Mouse (Mus musculus): Measurements from ENCODE around the gene Gtf2ird2. TPM values are rescaled to one million over a fixed set of nuclear protein-coding genes. Genes with fewer than 3 reads are reported as not detected.
A peak's percentile ranks its signal among the peaks of the same experiment; 100 is the strongest.

The Gtf2ird2 gene
- total and polyA plus RNA-seq, 3 experiments: 3.6 to 4.6 TPM; not detected in 1

DNA sequence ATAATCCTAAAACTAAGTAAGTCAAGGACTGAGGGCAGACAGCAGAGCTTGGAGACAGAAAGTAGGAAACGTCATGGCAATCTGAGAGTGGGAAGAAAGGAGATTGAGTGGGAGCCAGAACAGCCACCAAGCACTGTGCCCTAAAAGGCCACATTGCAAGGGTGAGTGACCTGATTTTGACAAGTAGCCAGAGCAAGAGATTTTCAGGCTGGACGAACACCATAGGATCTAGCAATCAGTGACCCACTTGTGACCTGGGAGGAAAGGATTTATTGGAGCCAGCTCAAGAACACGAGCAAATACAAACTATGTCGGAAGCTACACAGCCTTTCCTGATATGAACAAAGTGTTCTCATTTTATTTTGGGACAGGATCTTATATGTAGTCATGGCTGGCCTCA, 1.1 kb upstream of the Gtf2ird2 start:
- H3K27ac ChIP-seq (ENCODE audit: control insufficient read depth, low read depth, low read length): no peak overlapping the region
- H3K4me1 ChIP-seq (ENCODE audit: control insufficient read depth in 1 of 2, insufficient read depth in 2 of 2, low read length in 2 of 2): peaks cover 2 to 15% of the 10 kb centered on the region in 2 experiments; a peak in 2 of 4 replicates
- H3K79me2 ChIP-seq (ENCODE audit: control insufficient read depth, insufficient read depth, low read length, poor library complexity): peaks cover 9% of the 10 kb centered on the region
- peak overlapping the region in 1 of 2 experiments; percentile 72; a peak in 2 of 4 replicates for H3K4me3 ChIP-seq (ENCODE audit: control insufficient read depth in 1 of 2, insufficient read depth in 1 of 2, low read depth in 2 of 2, low read length in 2 of 2)
- TF ChIP-seq CHD1 (IDR thresholded peaks at IDR 0.05; ENCODE audit: low read depth, low read length) (no peak), KAT2A (conservative IDR thresholded peaks at IDR 0.05; ENCODE audit: low read depth, low read length) (no peak), TCF12 (IDR thresholded peaks at IDR 0.05; ENCODE audit: low read depth, low read length) (no peak), ETS1 (IDR thresholded peaks at IDR 0.05; ENCODE audit: low read depth, low read length) (no peak), MEF2A (IDR thresholded peaks at IDR 0.05; ENCODE audit: extremely low read depth, insufficient replicate concordance, low read depth, low read length, poor library complexity, severe bottlenecking) (no peak), MAX (IDR thresholded peaks at IDR 0.05; ENCODE audit: low read length) (no peak), TAL1 (IDR thresholded peaks at IDR 0.05; ENCODE audit: low read length) (no peak)
- no peaks in the 10 kb centered on the region for H3K27me3 ChIP-seq (ENCODE audit: control insufficient read depth in 1 of 2, insufficient read depth in 2 of 2, low read length in 2 of 2)
- peak overlapping the region; percentile 97 for H3K9ac ChIP-seq (ENCODE audit: control insufficient read depth, low read depth, low read length, poor library complexity, severe bottlenecking)
- peaks cover 0 to 12% of the 10 kb centered on the region in 2 experiments; a peak in 2 of 4 replicates for H3K36me3 ChIP-seq (ENCODE audit: control insufficient read depth in 1 of 2, insufficient read depth in 2 of 2, low read length in 2 of 2)
- H3K9me3 ChIP-seq (replicated peaks; ENCODE audit: insufficient read depth, low read length): no peaks in the 10 kb centered on the region
- DNase-seq (ENCODE audit: low read depth, low spot score): peak; percentile 27

DNA sequence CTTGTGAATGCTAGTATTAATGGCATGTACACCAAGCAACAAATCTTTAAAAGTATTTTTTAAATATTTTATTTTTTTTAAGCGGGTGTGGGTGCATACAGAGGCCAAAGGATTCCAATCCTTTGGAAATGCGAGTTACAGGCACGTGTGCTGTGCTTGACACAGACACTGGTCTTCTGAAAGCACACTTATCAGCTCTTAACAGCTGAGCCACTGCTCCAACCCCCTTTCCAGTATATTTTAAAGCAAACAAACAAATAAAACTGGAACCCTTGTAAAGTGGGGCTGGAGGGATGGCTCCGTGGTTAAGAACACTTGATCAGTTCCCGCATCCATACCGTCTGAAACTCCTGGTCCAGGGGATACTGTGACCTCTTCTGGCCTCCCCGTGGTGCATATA, 657 bp upstream of the Gtf2ird2 start:
- Histone ChIP-seq H3K36me3 (ENCODE audit: control insufficient read depth in 1 of 2, insufficient read depth in 2 of 2, low read length in 2 of 2) (peaks cover 0 to 12% of the 10 kb centered on the region in 2 experiments; a peak in 2 of 4 replicates), H3K27ac (ENCODE audit: control insufficient read depth, low read depth, low read length) (peak overlapping the region; percentile 83), H3K79me2 (ENCODE audit: control insufficient read depth, insufficient read depth, low read length, poor library complexity) (peaks cover 9% of the 10 kb centered on the region), H3K9ac (ENCODE audit: control insufficient read depth, low read depth, low read length, poor library complexity, severe bottlenecking) (peak overlapping the region; percentile 97), H3K9me3 (replicated peaks; ENCODE audit: insufficient read depth, low read length) (no peaks in the 10 kb centered on the region), H3K4me3 (ENCODE audit: control insufficient read depth in 1 of 2, insufficient read depth in 1 of 2, low read depth in 2 of 2, low read length in 2 of 2) (peak overlapping the region; percentile 72 to 82), H3K4me1 (ENCODE audit: control insufficient read depth in 1 of 2, insufficient read depth in 2 of 2, low read length in 2 of 2) (peaks cover 2 to 15% of the 10 kb centered on the region in 2 experiments; a peak in 2 of 4 replicates), H3K27me3 (ENCODE audit: control insufficient read depth in 1 of 2, insufficient read depth in 2 of 2, low read length in 2 of 2) (no peaks in the 10 kb centered on the region)
- peak; percentile 64 for DNase-seq (ENCODE audit: low read depth, low spot score)
- TF ChIP-seq SMC3 (IDR thresholded peaks at IDR 0.05; ENCODE audit: low read depth, low read length) (0 out of 2 replicates have a peak, but pooled peaks have one; percentile 5), CHD2 (IDR thresholded peaks at IDR 0.05; ENCODE audit: low read length) (no peak), ZNF384 (IDR thresholded peaks at IDR 0.05; ENCODE audit: low read depth, low read length) (no peak), MAX (IDR thresholded peaks at IDR 0.05; ENCODE audit: low read length) (peak; percentile 76), TBP (IDR thresholded peaks at IDR 0.05; ENCODE audit: low read depth, low read length) (no peak), ELF1 (IDR thresholded peaks at IDR 0.05; ENCODE audit: low read depth, low read length) (no peak), TAL1 (IDR thresholded peaks at IDR 0.05; ENCODE audit: low read length) (peak; percentile 67), GABPA (IDR thresholded peaks at IDR 0.05; ENCODE audit: low read depth, low read length) (no peak), ZKSCAN1 (IDR thresholded peaks at IDR 0.05; ENCODE audit: low read depth, low read length) (no peak), MYC (IDR thresholded peaks at IDR 0.05; ENCODE audit: low read depth, low read length) (peak; percentile 85; the same call in 1 of the 2 replicates), RAD21 (IDR thresholded peaks at IDR 0.05; ENCODE audit: low read depth, low read length) (no peak), ZMIZ1 (IDR thresholded peaks at IDR 0.05; ENCODE audit: low read depth, low read length) (peak; percentile 65), ETS1 (IDR thresholded peaks at IDR 0.05; ENCODE audit: low read depth, low read length) (peak; percentile 82), EP300 (IDR thresholded peaks at IDR 0.05; ENCODE audit: low read depth in 1 of 2, low read length in 2 of 2) (peak; percentile 50 to 61), MXI1 (IDR thresholded peaks at IDR 0.05; ENCODE audit: low read depth, low read length) (peak; percentile 89; the same call in 1 of the 2 replicates), RCOR1 (IDR thresholded peaks at IDR 0.05; ENCODE audit: low read depth, low read length) (no peak), BHLHE40 (IDR thresholded peaks at IDR 0.05; ENCODE audit: borderline replicate concordance, low read depth, low read length) (peak; percentile 88), CTCF (IDR thresholded peaks at IDR 0.05 in 2 of 3, conservative IDR thresholded peaks at IDR 0.05 in 1 of 3; ENCODE audit: control insufficient read depth in 1 of 3, insufficient read depth in 1 of 3, low read depth in 2 of 3, low read length in 3 of 3, poor library complexity in 1 of 3, severe bottlenecking in 1 of 3) (no peak), MAFK (IDR thresholded peaks at IDR 0.05; ENCODE audit: borderline replicate concordance, low read depth, low read length) (no peak), MAZ (IDR thresholded peaks at IDR 0.05; ENCODE audit: low read depth, low read length) (no peak), USF1 (IDR thresholded peaks at IDR 0.05; ENCODE audit: low read depth, low read length) (peak; percentile 55; the same call in 1 of the 2 replicates), MEF2A (IDR thresholded peaks at IDR 0.05; ENCODE audit: extremely low read depth, insufficient replicate concordance, low read depth, low read length, poor library complexity, severe bottlenecking) (no peak), POLR2A (IDR thresholded peaks at IDR 0.05; ENCODE audit: control insufficient read depth in 1 of 2, insufficient read depth in 1 of 2, low read depth in 1 of 2, low read length in 2 of 2, poor library complexity in 1 of 2) (no peak), MYB (IDR thresholded peaks at IDR 0.05; ENCODE audit: low read depth, low read length) (no peak), JUND (IDR thresholded peaks at IDR 0.05; ENCODE audit: low read depth, low read length) (0 out of 2 replicates have a peak, but pooled peaks have one; percentile 44), UBTF (IDR thresholded peaks at IDR 0.05; ENCODE audit: borderline replicate concordance, insufficient read depth, low read depth, low read length) (no peak), HCFC1 (IDR thresholded peaks at IDR 0.05; ENCODE audit: low read depth, low read length) (no peak), E2F4 (IDR thresholded peaks at IDR 0.05; ENCODE audit: borderline replicate concordance, low read depth, low read length) (no peak)

All from MEL (cell line).